Mouse (Mus musculus): ENCODE data around the gene Idua. TPM values are rescaled to one million over a fixed set of nuclear protein-coding genes. Genes with fewer than 3 reads are reported as not detected.

Gene Idua
- polyA plus RNA-seq, 1 experiment from 2014 or later: 12.3 TPM

DNA sequence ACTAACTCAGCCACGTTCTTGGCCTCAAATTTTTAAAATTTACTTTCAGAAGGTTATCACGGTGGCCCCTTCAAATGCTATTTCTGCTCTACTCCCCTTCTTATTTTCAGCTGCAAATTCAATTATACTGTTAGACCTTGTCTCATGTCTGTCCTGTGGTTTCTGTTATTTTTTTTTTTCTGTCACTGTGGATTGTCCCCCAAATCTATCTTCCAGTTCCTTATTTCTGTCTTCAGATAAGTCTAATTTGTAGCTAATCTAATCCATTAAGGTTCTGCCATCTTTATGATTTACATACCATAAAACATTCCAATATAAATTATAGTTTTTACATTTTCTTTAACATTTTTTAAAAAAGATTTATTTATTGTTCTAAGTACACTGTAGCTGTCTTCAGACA lies 7.2 kb downstream of the Idua start:
- H3K4me3 ChIP-seq (ENCODE audit: low read depth, low read length): no peak overlapping the region
- no peaks in the 10 kb centered on the region for H3K27me3 ChIP-seq (ENCODE audit: insufficient read depth, low read length)
- H3K36me3 ChIP-seq (ENCODE audit: insufficient read depth): peaks cover 15% of the 10 kb centered on the region
- no peaks in the 10 kb centered on the region for H3K9me3 ChIP-seq (ENCODE audit: low read depth, low read length)
- H3K4me1 ChIP-seq (ENCODE audit: insufficient read depth): 0 out of 2 replicates have a peak, but pooled peaks cover 4% of the 10 kb centered on the region
- no peak overlapping the region for H3K4me2 ChIP-seq
- 62% methylated on average over 2 of the region's 2 CpGs for WGBS
- DNase-seq (no peak), ATAC-seq (ENCODE audit: insufficient read depth) (no peak)
- TF ChIP-seq CTCF (IDR thresholded peaks at IDR 0.05; ENCODE audit: low read depth): no peak
- H3K9ac ChIP-seq: no peak overlapping the region
- H3K27ac ChIP-seq (ENCODE audit: low read depth): no peak overlapping the region

DNA sequence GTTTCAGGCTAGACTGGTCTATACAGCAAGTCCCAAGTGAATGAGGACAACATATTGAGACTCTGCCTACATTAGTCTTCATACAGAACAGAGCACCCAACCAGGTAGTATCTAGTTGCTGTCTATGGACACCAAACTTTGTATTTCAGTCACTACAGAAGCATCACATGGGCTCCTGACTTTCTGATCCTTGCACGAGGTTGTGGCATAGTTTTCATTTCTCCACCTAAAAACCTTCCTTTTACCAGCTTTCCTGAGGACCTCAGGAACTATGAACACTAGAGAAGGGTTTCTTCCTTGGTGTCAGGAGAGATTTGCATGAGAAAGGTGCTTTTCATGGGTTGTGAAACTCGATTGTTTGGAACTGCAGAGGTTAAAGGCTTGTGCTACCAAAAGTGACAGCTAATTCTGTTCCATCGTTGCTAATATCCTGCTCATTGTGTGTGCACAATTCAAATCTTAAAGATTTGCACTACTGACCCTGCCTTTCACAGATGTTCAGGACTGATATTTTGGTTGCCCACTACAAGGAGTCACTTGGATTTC lies 8.3 kb downstream of the Idua start:
- Histone ChIP-seq H3K36me3 (ENCODE audit: insufficient read depth) (peaks cover 21% of the 10 kb centered on the region), H3K27ac (ENCODE audit: low read depth) (peak overlapping the region; percentile 89), H3K27me3 (ENCODE audit: insufficient read depth, low read length) (no peaks in the 10 kb centered on the region), H3K4me1 (ENCODE audit: insufficient read depth) (0 out of 2 replicates have a peak, but pooled peaks cover 4% of the 10 kb centered on the region), H3K4me2 (peak overlapping the region; percentile 86), H3K9me3 (ENCODE audit: low read depth, low read length) (no peaks in the 10 kb centered on the region), H3K4me3 (ENCODE audit: low read depth, low read length) (peak overlapping the region; percentile 58), H3K9ac (peak overlapping the region; percentile 79)
- 12% methylated on average over 3 of the region's 3 CpGs for WGBS
- ATAC-seq (ENCODE audit: insufficient read depth) (no peak), DNase-seq (no peak)
- no peak for TF ChIP-seq CTCF (IDR thresholded peaks at IDR 0.05; ENCODE audit: low read depth)

GRCm38 (mm10) chr5:108668977-108669936 lies 9.1 kb downstream of the Idua start, which contains the start of gene Dgkq:
Dgkq (minus strand) TSS chr5:108669672.
- Histone ChIP-seq H3K27ac (ENCODE audit: low read depth) (peak within 1 kb of the TSS; percentile 89), H3K4me1 (ENCODE audit: insufficient read depth) (0 out of 2 replicates have a peak, but pooled peaks cover 4% of the 10 kb centered on the region), H3K4me2 (peak within 1 kb of the TSS; percentile 86), H3K27me3 (ENCODE audit: insufficient read depth, low read length) (no peaks in the 10 kb centered on the region), H3K4me3 (ENCODE audit: low read depth, low read length) (peak within 1 kb of the TSS; percentile 58), H3K36me3 (ENCODE audit: insufficient read depth) (peaks cover 21% of the 10 kb centered on the region), H3K9ac (peak within 1 kb of the TSS; percentile 79), H3K9me3 (ENCODE audit: low read depth, low read length) (no peaks in the 10 kb centered on the region)
- DNase-seq (peak; percentile 90), ATAC-seq (ENCODE audit: insufficient read depth) (peak; percentile 88)
- WGBS: 6% methylated on average over 43 of the region's 43 CpGs
- peak; percentile 70 for TF ChIP-seq CTCF (IDR thresholded peaks at IDR 0.05; ENCODE audit: low read depth)

DNA sequence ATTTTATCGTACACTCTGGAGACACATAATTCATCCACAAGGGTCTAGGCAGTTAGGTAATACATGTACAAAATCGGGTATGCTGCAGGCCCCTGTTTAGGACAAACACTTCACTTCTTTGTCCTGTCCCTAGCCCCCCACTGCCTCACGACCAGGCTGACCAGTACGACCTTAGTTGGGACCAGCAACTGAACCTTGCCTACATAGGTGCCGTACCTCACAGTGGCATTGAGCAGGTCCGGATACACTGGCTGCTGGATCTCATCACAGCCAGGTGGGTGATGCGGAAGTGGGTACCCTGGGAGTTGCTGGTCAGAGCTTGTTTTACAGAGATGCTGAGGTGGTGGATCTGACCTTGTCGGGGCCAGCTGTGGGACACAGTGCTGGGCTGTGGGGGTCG lies 9.9 kb downstream of the Idua start:
- peak; percentile 5; the same call in 1 of the 2 replicates for ATAC-seq (ENCODE audit: insufficient read depth)
- 70% methylated on average over 9 of the region's 9 CpGs for WGBS
- Histone ChIP-seq H3K4me3 (ENCODE audit: low read depth, low read length) (peak overlapping the region; percentile 58), H3K36me3 (ENCODE audit: insufficient read depth) (peaks cover 21% of the 10 kb centered on the region), H3K27ac (ENCODE audit: low read depth) (no peak overlapping the region; the same call in 1 of the 2 replicates), H3K4me1 (ENCODE audit: insufficient read depth) (0 out of 2 replicates have a peak, but pooled peaks cover 4% of the 10 kb centered on the region), H3K9me3 (ENCODE audit: low read depth, low read length) (no peaks in the 10 kb centered on the region), H3K27me3 (ENCODE audit: insufficient read depth, low read length) (no peaks in the 10 kb centered on the region), H3K9ac (peak overlapping the region; percentile 79), H3K4me2 (peak overlapping the region; percentile 86)
- TF ChIP-seq CTCF (IDR thresholded peaks at IDR 0.05; ENCODE audit: low read depth): no peak
- no peak for DNase-seq

DNA sequence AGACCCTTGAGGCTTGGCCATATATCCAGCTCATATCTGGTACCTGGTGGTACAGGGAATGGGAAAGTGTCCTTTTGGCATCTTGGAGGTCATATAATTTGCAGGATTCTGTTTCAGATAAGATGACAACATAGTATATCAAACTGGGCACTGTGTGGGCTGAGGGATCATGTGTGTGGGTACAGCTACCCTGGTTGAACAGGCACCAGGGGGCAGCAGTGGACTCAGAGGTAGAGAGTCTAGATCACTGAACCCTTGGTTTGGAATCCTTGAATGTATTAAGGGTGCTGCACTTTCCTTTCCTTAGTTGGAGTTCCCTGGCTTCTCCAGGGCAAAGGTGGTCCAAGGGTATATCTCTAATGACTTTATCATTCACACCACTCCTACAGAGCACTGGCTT lies 10.7 kb downstream of the Idua start:
- ATAC-seq (ENCODE audit: insufficient read depth) (0 out of 2 replicates have a peak, but pooled peaks have one; percentile 21), DNase-seq (peak; percentile 66)
- no peaks in the 10 kb centered on the region for H3K27me3 ChIP-seq (ENCODE audit: insufficient read depth, low read length)
- no peaks in the 10 kb centered on the region for H3K9me3 ChIP-seq (ENCODE audit: low read depth, low read length)
- H3K4me3 ChIP-seq (ENCODE audit: low read depth, low read length): no peak overlapping the region
- H3K36me3 ChIP-seq (ENCODE audit: insufficient read depth): peaks cover 21% of the 10 kb centered on the region
- no peak overlapping the region for H3K4me2 ChIP-seq
- 0 out of 2 replicates have a peak, but pooled peaks cover 4% of the 10 kb centered on the region for H3K4me1 ChIP-seq (ENCODE audit: insufficient read depth)
- peak; percentile 53 for TF ChIP-seq CTCF (IDR thresholded peaks at IDR 0.05; ENCODE audit: low read depth)
- no peak overlapping the region for H3K9ac ChIP-seq
- no peak overlapping the region for H3K27ac ChIP-seq (ENCODE audit: low read depth)

DNA sequence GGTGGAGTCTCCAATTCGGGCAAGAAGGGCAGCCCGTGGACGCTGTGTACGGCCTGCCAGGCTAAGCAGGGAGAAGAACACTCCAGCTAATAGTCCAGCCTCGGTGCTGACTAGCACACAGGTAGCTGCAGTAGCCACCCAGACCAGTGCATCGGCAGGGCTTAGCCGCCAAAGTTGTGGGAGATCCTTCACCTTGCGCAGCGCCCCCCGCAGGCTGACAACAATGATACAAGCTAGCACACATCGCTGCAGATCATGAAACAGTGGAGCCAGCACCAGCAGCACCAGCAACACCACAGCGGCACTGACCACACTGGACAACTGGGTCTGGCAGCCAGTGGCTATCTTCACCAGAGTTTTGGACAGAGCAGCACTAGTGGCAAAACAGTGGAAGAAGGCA lies 11.6 kb downstream of the Idua start:
- Histone ChIP-seq H3K27me3 (ENCODE audit: insufficient read depth, low read length) (no peaks in the 10 kb centered on the region), H3K4me2 (no peak overlapping the region), H3K9ac (no peak overlapping the region), H3K4me3 (ENCODE audit: low read depth, low read length) (no peak overlapping the region), H3K9me3 (ENCODE audit: low read depth, low read length) (no peaks in the 10 kb centered on the region), H3K36me3 (ENCODE audit: insufficient read depth) (peaks cover 21% of the 10 kb centered on the region), H3K4me1 (ENCODE audit: insufficient read depth) (0 out of 2 replicates have a peak, but pooled peaks cover 4% of the 10 kb centered on the region), H3K27ac (ENCODE audit: low read depth) (no peak overlapping the region)
- TF ChIP-seq CTCF (IDR thresholded peaks at IDR 0.05; ENCODE audit: low read depth): no peak
- DNase-seq (no peak), ATAC-seq (ENCODE audit: insufficient read depth) (no peak)
- WGBS: 90% methylated on average over 12 of the region's 12 CpGs

DNA sequence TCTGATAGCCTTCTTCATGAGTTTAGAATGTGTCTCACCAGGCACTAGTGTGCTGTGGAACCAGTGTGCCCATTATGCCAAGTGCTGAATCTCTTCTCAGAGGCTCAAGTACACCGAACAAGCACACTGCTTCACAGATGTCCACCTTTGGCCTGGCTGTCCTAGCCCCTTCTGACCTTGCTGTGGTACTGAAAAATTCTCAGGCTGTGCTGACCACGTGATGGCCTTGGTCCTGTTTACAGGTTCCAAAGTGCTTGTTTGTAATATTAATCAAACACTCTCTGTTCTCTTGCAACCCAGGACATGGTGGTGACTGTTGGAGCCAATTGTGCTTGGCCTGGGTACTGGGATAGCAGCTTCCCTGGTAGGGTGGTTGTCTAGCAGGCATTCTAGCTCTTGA lies 14.5 kb downstream of the Idua start:
- H3K36me3 ChIP-seq (ENCODE audit: insufficient read depth): peaks cover 21% of the 10 kb centered on the region
- no peaks in the 10 kb centered on the region for H3K9me3 ChIP-seq (ENCODE audit: low read depth, low read length)
- ATAC-seq (ENCODE audit: insufficient read depth): no peak
- 72% methylated on average over 2 of the region's 2 CpGs for WGBS
- no peak for TF ChIP-seq CTCF (IDR thresholded peaks at IDR 0.05; ENCODE audit: low read depth)
- H3K4me3 ChIP-seq (ENCODE audit: low read depth, low read length): no peak overlapping the region
- no peak overlapping the region; the same call in 1 of the 2 replicates for H3K4me2 ChIP-seq
- no peak overlapping the region for H3K27ac ChIP-seq (ENCODE audit: low read depth)
- DNase-seq: no peak
- 0 out of 2 replicates have a peak, but pooled peaks cover 9% of the 10 kb centered on the region for H3K4me1 ChIP-seq (ENCODE audit: insufficient read depth)
- H3K9ac ChIP-seq: no peak overlapping the region
- no peaks in the 10 kb centered on the region for H3K27me3 ChIP-seq (ENCODE audit: insufficient read depth, low read length)

All from lung, embryonic 14.5 days (tissue).